Mouse (Mus musculus) lung, adult 2 months (tissue): ENCODE results near the gene Mprip.

ENCODE experiments used
- CTCF ChIP-seq: fragments of 200-500 bp; IDR thresholded peaks from 2 replicates; pipeline ENCODE4 v1.5.1; 2011; ENCODE audit warnings: mild to moderate bottlenecking, low read length, control low read depth; ENCODE audit not compliant: insufficient read depth
- POLR2A ChIP-seq: fragments of 200-500 bp; IDR thresholded peaks from 2 replicates; pipeline ENCODE4 v1.6.1; 2011; ENCODE audit warnings: low read depth, mild to moderate bottlenecking, control low read depth, low read length, borderline replicate concordance; ENCODE audit errors: extremely low read depth

- TF ChIP-seq CTCF (no peak), POLR2A (no peak)
Measured at GRCm38 (mm10) chr11:59772902-59773301, 111.8 kb downstream of the Mprip start.
